Mouse (Mus musculus) E14TG2a.4 (cell line): ENCODE results near the gene Tsen34.

ENCODE experiments used
- H3K27me3 ChIP-seq: 2 replicates; pipeline ENCODE4 v1.6.1; 2014; ENCODE audit warnings: low read length, control low read depth; ENCODE audit not compliant: insufficient read depth
- H3K36me3 ChIP-seq: 2 replicates; pipeline ENCODE4 v1.6.1; 2014; ENCODE audit warnings: low read length, control low read depth; ENCODE audit not compliant: insufficient read depth
- H3K4me1 ChIP-seq: replicated peaks from 2 replicates; pipeline ENCODE4 v1.6.1; 2014; ENCODE audit warnings: low read depth, low read length, control low read depth
- H3K4me3 ChIP-seq: replicated peaks from 2 replicates; pipeline ENCODE4 v1.5.1; 2014; ENCODE audit warnings: mild to moderate bottlenecking, low read length
- H3K9me3 ChIP-seq: 2 replicates; pipeline ENCODE4 v1.6.1; 2014; ENCODE audit warnings: low read length, control low read depth
- CTCF ChIP-seq: conservative IDR thresholded peaks from 2 replicates; pipeline ENCODE4 v1.5.1; 2014; ENCODE audit warnings: low read length
- NANOG ChIP-seq: IDR thresholded peaks from 2 replicates; pipeline ENCODE4 v1.6.1; 2014; ENCODE audit warnings: borderline replicate concordance, low read length, mixed read lengths
- POU5F1 ChIP-seq: IDR thresholded peaks from 2 replicates; pipeline ENCODE4 v1.6.1; 2014; ENCODE audit warnings: low read length, borderline replicate concordance

The Tsen34 gene

DNA sequence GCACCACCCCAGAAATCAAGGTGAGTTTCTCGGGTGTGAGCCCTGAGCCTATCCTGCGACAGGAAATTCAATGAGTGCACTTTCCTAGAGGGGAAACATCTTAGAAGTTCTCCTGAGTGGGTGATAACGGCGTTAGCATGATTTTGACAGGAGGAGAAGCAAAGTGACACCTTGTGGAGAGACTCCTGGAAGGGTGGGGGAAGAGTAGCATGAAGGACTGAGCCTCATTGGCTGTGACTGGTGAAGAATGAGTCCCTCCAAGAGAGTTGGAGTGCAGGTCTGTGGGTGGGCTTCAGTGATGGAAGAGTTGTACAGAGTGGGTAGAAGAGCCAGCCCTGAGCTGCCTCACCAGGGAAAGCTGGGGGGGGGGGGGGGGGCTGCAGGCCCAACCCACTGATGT, 35.7 kb upstream of the Tsen34 start:
- TF ChIP-seq CTCF (no peak), NANOG (no peak), POU5F1 (no peak)
- Histone ChIP-seq H3K4me3 (no peak overlapping the region), H3K4me1 (peaks cover 43% of the 10 kb centered on the region), H3K27me3 (no peaks in the 10 kb centered on the region), H3K36me3 (peaks cover 100% of the 10 kb centered on the region), H3K9me3 (no peaks in the 10 kb centered on the region)

DNA sequence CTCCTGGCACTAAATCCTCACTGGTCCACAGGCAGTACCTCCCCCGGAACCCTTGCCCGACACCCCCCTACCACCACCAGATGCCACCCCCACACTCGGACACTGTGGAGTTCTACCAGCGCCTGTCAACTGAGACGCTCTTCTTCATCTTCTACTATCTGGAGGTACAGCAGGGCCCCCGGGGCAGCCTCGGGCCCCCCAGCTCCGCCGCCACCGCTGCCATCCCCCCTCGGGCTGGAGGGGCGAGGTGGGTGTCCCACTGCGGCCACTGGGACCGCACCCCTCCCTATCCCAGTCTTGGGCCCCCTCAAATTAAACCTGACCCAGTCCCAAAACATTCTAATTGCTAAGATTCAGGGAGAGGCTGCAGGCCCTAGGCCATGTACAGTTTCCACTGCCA, 34.1 kb upstream of the Tsen34 start:
- Histone ChIP-seq H3K4me1 (peaks cover 42% of the 10 kb centered on the region), H3K36me3 (peaks cover 100% of the 10 kb centered on the region), H3K27me3 (no peaks in the 10 kb centered on the region), H3K9me3 (no peaks in the 10 kb centered on the region), H3K4me3 (no peak overlapping the region)
- TF ChIP-seq CTCF: no peak
- TF ChIP-seq POU5F1: no peak
- TF ChIP-seq NANOG: no peak

DNA sequence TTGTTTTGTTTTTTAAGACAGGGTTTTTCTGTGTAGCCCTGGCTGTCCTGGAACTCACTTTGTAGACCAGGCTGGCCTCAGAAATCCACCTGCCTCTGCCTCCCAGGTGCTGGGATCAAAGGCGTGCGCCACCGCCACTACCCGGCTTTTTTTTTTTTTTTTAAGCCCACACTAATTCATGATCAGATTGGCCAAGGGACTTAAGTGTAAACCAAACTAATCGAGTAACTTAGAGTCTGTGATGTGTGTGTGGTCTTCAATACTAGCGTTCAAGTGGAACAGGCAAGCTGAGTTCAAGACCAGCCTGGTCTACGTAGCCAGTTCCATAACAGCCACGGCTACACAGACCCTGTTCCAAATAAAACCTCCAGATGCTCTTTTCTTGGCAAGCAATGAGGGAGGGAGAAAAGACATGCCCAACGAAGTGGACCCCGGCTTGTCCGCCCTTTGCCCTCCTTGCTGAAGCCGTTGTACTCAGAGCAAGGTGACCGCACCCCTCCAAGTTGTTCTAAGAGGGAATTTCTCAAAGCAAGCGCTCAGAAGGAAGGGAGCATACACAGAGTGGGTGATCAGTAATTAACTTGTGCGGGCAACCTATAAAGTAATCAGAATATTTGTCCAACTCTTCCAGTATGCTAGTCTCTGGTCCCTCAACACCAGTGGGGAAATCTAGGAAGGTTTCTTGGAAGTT, 28.0 kb upstream of the Tsen34 start:
- H3K9me3 ChIP-seq: no peaks in the 10 kb centered on the region
- H3K36me3 ChIP-seq: peaks cover 45% of the 10 kb centered on the region
- H3K4me3 ChIP-seq: peak overlapping the region; percentile 88
- no peaks in the 10 kb centered on the region for H3K27me3 ChIP-seq
- H3K4me1 ChIP-seq: peaks cover 49% of the 10 kb centered on the region
- no peak for TF ChIP-seq CTCF
- TF ChIP-seq POU5F1: no peak
- TF ChIP-seq NANOG: no peak

DNA sequence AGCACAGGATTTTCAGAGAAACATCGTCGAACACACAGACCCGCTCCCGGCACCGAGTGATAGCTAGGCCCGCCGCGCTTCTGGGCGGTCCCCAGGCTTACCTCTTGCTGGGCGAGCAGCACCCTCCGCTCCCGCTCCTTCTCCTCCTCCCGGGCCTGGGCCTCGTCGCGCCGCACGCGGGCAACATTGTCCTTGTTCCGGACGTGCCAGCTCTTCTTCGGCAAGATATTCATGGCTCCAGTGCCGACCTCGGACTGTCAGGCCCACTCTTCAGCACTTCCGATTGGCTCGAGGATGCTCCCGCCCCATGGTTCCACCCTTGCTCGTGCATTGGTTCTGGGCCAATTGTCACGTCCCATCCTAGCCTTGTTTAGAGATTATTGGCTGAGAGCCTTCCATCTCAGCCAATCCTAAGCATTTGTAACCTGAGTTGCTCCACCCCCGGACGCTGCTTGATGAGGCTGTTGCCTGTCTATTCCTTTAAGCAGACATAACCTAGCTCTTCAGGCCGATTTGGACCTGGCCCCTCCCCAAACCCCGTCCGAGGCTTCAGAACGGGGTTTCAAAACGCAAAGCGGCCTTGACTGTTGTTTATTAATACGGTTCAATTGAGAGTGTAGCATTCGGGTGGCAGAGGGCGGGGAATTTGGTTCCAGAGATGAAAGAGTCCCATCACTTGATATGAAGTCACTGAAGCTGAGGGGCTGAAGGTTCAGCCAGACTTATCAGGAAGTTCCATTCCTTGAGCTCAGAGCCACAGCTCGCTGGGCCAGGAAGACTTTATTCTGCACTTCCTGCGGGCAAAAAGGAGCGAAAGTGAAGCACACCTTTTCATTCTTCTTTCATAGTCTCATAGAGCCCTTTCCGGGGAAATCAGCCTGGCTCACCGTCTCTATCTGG, 27.2 kb upstream of the Tsen34 start, which contains the start of gene Leng1:
Leng1 (minus strand) TSS at position 626 of the 900 bp plus-strand sequence.
- peaks cover 45% of the 10 kb centered on the region for H3K4me1 ChIP-seq
- TF ChIP-seq NANOG (no peak), CTCF (no peak), POU5F1 (no peak)
- H3K27me3 ChIP-seq: no peaks in the 10 kb centered on the region
- H3K9me3 ChIP-seq: no peaks in the 10 kb centered on the region
- H3K4me3 ChIP-seq: peak within 1 kb of the TSS; percentile 88
- H3K36me3 ChIP-seq: peaks cover 37% of the 10 kb centered on the region

- TF ChIP-seq POU5F1: no peak
- TF ChIP-seq NANOG: no peak
- no peak; the same call in 1 of the 2 replicates for TF ChIP-seq CTCF
- Histone ChIP-seq H3K27me3 (no peaks in the 10 kb centered on the region), H3K4me1 (peaks cover 44% of the 10 kb centered on the region), H3K4me3 (peak overlapping the region; percentile 43), H3K36me3 (peaks cover 22% of the 10 kb centered on the region), H3K9me3 (no peaks in the 10 kb centered on the region)
These were observed 25.7 kb upstream of the Tsen34 start for GRCm38 (mm10) chr7:3666921-3667391.

GRCm38 (mm10) chr7:3674507-3675227, 18.0 kb upstream of the Tsen34 start:
- Histone ChIP-seq H3K36me3 (peaks cover 11% of the 10 kb centered on the region), H3K9me3 (no peaks in the 10 kb centered on the region), H3K4me1 (peaks cover 31% of the 10 kb centered on the region), H3K27me3 (no peaks in the 10 kb centered on the region), H3K4me3 (no peak overlapping the region)
- no peak for TF ChIP-seq POU5F1
- no peak for TF ChIP-seq NANOG
- TF ChIP-seq CTCF: peak; percentile 90

DNA sequence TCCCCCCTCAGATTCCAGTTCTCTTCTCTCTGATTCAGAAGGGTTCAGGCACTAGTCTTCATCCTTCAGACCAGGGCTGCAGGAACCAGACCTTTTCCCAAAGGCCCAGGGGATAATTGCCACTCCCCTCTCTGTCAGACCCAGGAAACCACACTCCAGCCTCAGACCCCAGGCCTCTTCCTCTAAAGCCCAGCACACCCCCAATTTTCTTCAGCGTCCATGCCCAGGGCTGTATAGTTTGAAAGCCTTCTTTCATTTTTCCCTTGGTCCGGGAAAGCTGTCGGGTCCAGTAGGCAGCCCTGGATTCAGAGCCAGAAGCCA, 17.5 kb upstream of the Tsen34 start:
- Histone ChIP-seq H3K36me3 (peaks cover 13% of the 10 kb centered on the region), H3K4me1 (peaks cover 31% of the 10 kb centered on the region), H3K4me3 (no peak overlapping the region), H3K9me3 (no peaks in the 10 kb centered on the region), H3K27me3 (no peaks in the 10 kb centered on the region)
- TF ChIP-seq NANOG (no peak), POU5F1 (no peak), CTCF (no peak)

DNA sequence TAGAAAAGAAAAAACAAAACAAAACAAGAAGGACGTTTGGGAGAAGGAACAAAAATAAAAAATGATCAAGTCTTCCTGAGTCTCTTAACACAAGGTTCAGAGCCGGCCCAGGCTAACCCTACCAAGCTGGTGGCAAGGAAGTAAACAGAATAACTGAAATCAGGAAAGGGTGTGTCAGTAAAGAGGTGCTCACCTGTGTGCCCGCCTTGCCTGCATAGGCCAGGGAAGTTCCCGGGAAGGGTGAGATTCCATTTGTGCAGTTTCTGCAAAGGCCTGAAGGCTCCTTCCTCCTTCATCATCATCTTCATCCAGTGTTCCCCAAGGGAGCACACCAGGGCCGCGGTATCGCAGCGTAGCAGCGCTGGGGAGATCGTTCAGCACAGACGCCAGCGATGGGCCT, 16.3 kb upstream of the Tsen34 start:
- Histone ChIP-seq H3K9me3 (no peaks in the 10 kb centered on the region), H3K4me1 (peaks cover 31% of the 10 kb centered on the region), H3K27me3 (no peaks in the 10 kb centered on the region), H3K36me3 (peaks cover 17% of the 10 kb centered on the region), H3K4me3 (no peak overlapping the region)
- no peak for TF ChIP-seq POU5F1
- TF ChIP-seq NANOG: no peak
- no peak for TF ChIP-seq CTCF
